Mouse (Mus musculus) brain, embryonic 14.5 days (tissue): ENCODE results near the gene Vmn2r102. TPM values are rescaled to one million over a fixed set of nuclear protein-coding genes. Genes with fewer than 3 reads are reported as not detected.

Experiments
- DNase-seq: peaks from one replicate; pipeline ENCODE4 v3.0.0-alpha.2; 2011; ENCODE audit warnings: low read depth
- CTCF ChIP-seq: fragments of 200-500 bp; IDR thresholded peaks from 2 replicates; pipeline ENCODE4 v1.5.1; 2012; ENCODE audit warnings: inconsistent platforms, mild to moderate bottlenecking, moderate library complexity, borderline replicate concordance; ENCODE audit not compliant: insufficient read depth, insufficient read length; ENCODE audit errors: extremely low read depth
- POLR2A ChIP-seq: fragments of 200-500 bp; IDR thresholded peaks from 2 replicates; pipeline ENCODE4 v1.6.1; 2012; ENCODE audit warnings: mild to moderate bottlenecking, inconsistent platforms, borderline replicate concordance; ENCODE audit not compliant: poor library complexity, insufficient read depth, insufficient read length, severe bottlenecking; ENCODE audit errors: extremely low read depth
- polyA plus RNA-seq: library from polyadenylated mRNA; depleted of rRNA; stranded (reverse); fragments of >200 nt; gene quantifications from 2 replicates; pipeline ENCODE4 v1.2.3, GENCODE M21; 2012; rRNA removed

The Vmn2r102 gene
- not detected in 2 replicates for polyA plus RNA-seq

- DNase-seq, result no peak
- TF ChIP-seq CTCF, result no peak
- no peak for TF ChIP-seq POLR2A
Observed at GRCm38 (mm10) chr17:19660028-19660427, at the start of gene Vmn2r102. Gene Vmn2r102, plus strand, starts transcription at chr17:19660328.

DNA sequence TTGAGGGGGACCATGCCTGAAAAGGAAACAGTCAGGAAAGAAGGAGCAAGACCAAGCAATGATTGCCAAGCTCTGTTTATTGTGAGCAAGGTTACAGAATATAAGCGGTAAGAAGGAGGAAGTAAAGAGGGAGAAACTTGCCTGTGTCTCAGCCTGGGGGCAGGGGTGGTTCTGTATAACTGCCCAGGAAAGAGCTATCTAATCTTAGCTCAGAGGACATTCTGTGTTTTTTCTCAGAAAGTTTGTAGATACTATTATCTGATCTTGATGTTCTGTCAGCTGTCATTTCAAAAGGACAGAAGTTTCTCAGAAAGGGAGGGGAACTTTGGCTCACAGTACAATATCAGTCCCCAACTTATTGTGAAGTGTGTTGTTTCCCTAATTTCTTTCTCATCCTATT, 30.8 kb upstream of the Vmn2r102 start:
- no peak for DNase-seq
- no peak for TF ChIP-seq POLR2A
- no peak for TF ChIP-seq CTCF

- no peak for DNase-seq
- TF ChIP-seq POLR2A (no peak), CTCF (no peak)
Observed at GRCm38 (mm10) chr17:19658447-19658846, 1.7 kb upstream of the Vmn2r102 start.

DNA sequence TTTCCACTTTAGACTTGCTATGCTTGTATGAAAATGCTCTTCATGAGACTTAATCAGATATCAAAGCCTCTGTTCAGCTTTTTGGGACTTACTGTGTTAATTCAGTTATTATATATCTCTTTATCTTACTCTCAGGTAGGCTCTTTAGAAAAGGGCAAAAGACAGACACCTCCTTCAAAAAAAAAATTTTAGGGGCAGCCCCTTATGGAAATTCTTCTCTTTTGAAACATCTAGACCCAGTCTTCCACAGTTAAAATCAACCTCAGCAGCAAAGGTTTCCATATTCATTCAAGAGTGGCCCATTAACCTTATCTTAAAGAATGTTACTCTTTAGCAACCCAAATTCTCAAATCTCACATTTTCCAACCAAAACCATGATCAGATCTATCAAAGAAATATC, 31.9 kb downstream of the Vmn2r102 start:
- DNase-seq, result no peak
- TF ChIP-seq CTCF (no peak), POLR2A (no peak)

Other genes starting within 250 kb of the Vmn2r102 start
- not detected in 2 replicates for gene Vmn2r100, start 155.6 kb upstream of the Vmn2r102 start, polyA plus RNA-seq
- gene Vmn2r101, start 83.1 kb upstream of the Vmn2r102 start, polyA plus RNA-seq, result not detected in 2 replicates
- not detected in 2 replicates for gene Vmn2r103, start 113.0 kb downstream of the Vmn2r102 start, polyA plus RNA-seq